9 mouse cellular contexts compared by ENCODE assay signal in genomic region chr2:92296402-92296801, GRCm38 (mm10).
A peak's percentile ranks its signal among the peaks of the same experiment; 100 is the strongest.
DNase-seq lines count a peak whose midpoint lies in the region; ATAC-seq and TF ChIP-seq lines count a peak whose summit lies in the region.
"Had no signal": no experiment of that assay in that cellular context is flagged by ENCODE, and none has a peak within 500 bp of the region (broad histone marks: within the 10 kb centered on the region; RNA-seq: fewer than 3 reads in every experiment).

No protein-coding gene starts in this region.

- TF ChIP-seq POLR2A in heart, adult 2 months (IDR thresholded peaks at IDR 0.05; ENCODE audit: insufficient read depth, low read depth, low read length) = no peak

- 3% methylated on average over 6 of the region's 6 CpGs for WGBS in heart, adult 2 months
- WGBS in large intestine, adult 2 months = 2% methylated on average over 6 of the region's 6 CpGs
- 2% methylated on average over 6 of the region's 6 CpGs for WGBS in lung, embryonic 16.5 days

- intact Hi-C loops in heart, adult 2 months (cut with DNase I) = loop anchor here (1.0 kb wide), 1 partner anchor 142 kb away; no protein-coding TSS in a partner anchor

- no peak overlapping the region for H3K4me2 ChIP-seq in lung, embryonic 16.5 days (ENCODE audit: low read depth, low read length)
- H3K4me2 ChIP-seq: lung, embryonic 15.5 days had no signal

- H3K27ac ChIP-seq in heart, adult 2 months = no peak overlapping the region
- no peak overlapping the region for H3K27ac ChIP-seq in lung, embryonic 16.5 days (ENCODE audit: low read length)
- H3K27ac ChIP-seq: lung, embryonic 15.5 days had no signal

- no peak overlapping the region for H3K4me3 ChIP-seq in heart, adult 2 months
- H3K4me3 ChIP-seq in lung, embryonic 16.5 days (ENCODE audit: low read length) = no peak overlapping the region
- H3K4me3 ChIP-seq: lung, embryonic 15.5 days had no signal

- no peaks in the 10 kb centered on the region; the same call in 1 of the 2 replicates for H3K4me1 ChIP-seq in heart, adult 2 months (ENCODE audit: control insufficient read depth, insufficient read depth, low read length)
- H3K4me1 ChIP-seq in lung, embryonic 16.5 days (replicated peaks; ENCODE audit: control insufficient read depth, insufficient read depth, low read length) = no peaks in the 10 kb centered on the region

- no peaks in the 10 kb centered on the region for H3K9me3 ChIP-seq in lung, embryonic 16.5 days (ENCODE audit: control insufficient read depth, low read length)
- H3K9me3 ChIP-seq: lung, embryonic 15.5 days had no signal

- peak; percentile 62; the same call in 1 of the 2 replicates for TF ChIP-seq EP300 in heart, adult 2 months (IDR thresholded peaks at IDR 0.05; ENCODE audit: insufficient read depth, low read depth, low read length)

- peak; percentile 74; the same call in 1 of the 2 replicates for ATAC-seq in lung, embryonic 16.5 days (ENCODE audit: low read depth)

- H3K36me3 ChIP-seq in heart, adult 2 months (ENCODE audit: control insufficient read depth, insufficient read depth, low read length) = no peaks in the 10 kb centered on the region
- H3K36me3 ChIP-seq in lung, embryonic 16.5 days (ENCODE audit: control insufficient read depth, insufficient read depth, low read length) = no peaks in the 10 kb centered on the region
- H3K36me3 ChIP-seq: lung, embryonic 15.5 days had no signal

- H3K79me2 ChIP-seq in heart, adult 2 months (replicated peaks; ENCODE audit: control insufficient read depth, insufficient read depth, low read length) = no peaks in the 10 kb centered on the region

- H3K9ac ChIP-seq in heart, adult 2 months (ENCODE audit: low read depth, low read length) = no peak overlapping the region
- no peak overlapping the region for H3K9ac ChIP-seq in lung, embryonic 16.5 days (ENCODE audit: low read length)
- H3K9ac ChIP-seq: lung, embryonic 15.5 days had no signal

- peak; percentile 52 to 68 for DNase-seq in CD8-positive naive resting alpha-beta T cell, adult 2 months (ENCODE audit: low read depth in 2 of 2, low spot score in 2 of 2)
- DNase-seq in adrenal gland, adult 18-20 months (ENCODE audit: low spot score in 2 of 2) = peak; percentile 65 to 69
- DNase-seq in embryo, embryonic 10.5 days (ENCODE audit: low spot score) = peak; percentile 94
- DNase-seq in heart, adult 2 months = peak; percentile 77 to 79
- DNase-seq in large intestine, adult 2 months (ENCODE audit: low read depth, low spot score) = peak; percentile 80
- DNase-seq in retina, postnatal 7 days (ENCODE audit: low read depth, low spot score) = peak; percentile 77
- peak; percentile 16 for DNase-seq in urinary bladder, postnatal 10 days (ENCODE audit: low spot score)

- TF ChIP-seq CTCF in heart, adult 2 months (IDR thresholded peaks at IDR 0.05) = peak; percentile 95

- H3K27me3 ChIP-seq in heart, adult 2 months (ENCODE audit: control insufficient read depth, insufficient read depth, low read length) = no peaks in the 10 kb centered on the region
- no peaks in the 10 kb centered on the region for H3K27me3 ChIP-seq in lung, embryonic 16.5 days (ENCODE audit: control insufficient read depth, insufficient read depth, low read depth, low read length)
- H3K27me3 ChIP-seq: lung, embryonic 15.5 days had no signal

Comparison
In these comparisons a context has a peak if more than half of its experiments do, and no peak if none do; other contexts are left out.
1. DNase-seq: peak in every context shown above with its lines; median percentile 94 in embryo, embryonic 10.5 days; 80 in large intestine, adult 2 months; 78 in heart, adult 2 months; 77 in retina, postnatal 7 days; 67 in adrenal gland, adult 18-20 months; 60 in CD8-positive naive resting alpha-beta T cell, adult 2 months; 16 in urinary bladder, postnatal 10 days.